Mouse (Mus musculus) midbrain, embryonic 16.5 days (tissue): Measurements from ENCODE around the gene Mrvi1. TPM values are rescaled to one million over a fixed set of nuclear protein-coding genes. Genes with fewer than 3 reads are reported as not detected.

Experiments
- ATAC-seq: fragments of 200-750 bp; cut with Nextera tagmentation; 2 replicates; pipeline ENCODE4 v1.8.0; 2017; ENCODE audit warnings: moderate TSS enrichment
- H3K27ac ChIP-seq: fragments of 300-500 bp; sonication (generic); 2 replicates; pipeline ENCODE4 v1.5.1; 2014; ENCODE audit warnings: mild to moderate bottlenecking, low read length, mixed read lengths
- H3K27me3 ChIP-seq: fragments of 300-500 bp; sonication (generic); 2 replicates; pipeline ENCODE4 v1.6.1; 2014; ENCODE audit warnings: low read depth, low read length, mixed read lengths; ENCODE audit not compliant: control insufficient read depth, insufficient read depth
- H3K36me3 ChIP-seq: fragments of 300-500 bp; sonication (generic); 2 replicates; pipeline ENCODE4 v1.6.1; 2014; ENCODE audit warnings: mild to moderate bottlenecking, low read length, moderate library complexity, mixed read lengths; ENCODE audit not compliant: control insufficient read depth, insufficient read depth
- H3K4me1 ChIP-seq: fragments of 300-500 bp; sonication (generic); 2 replicates; pipeline ENCODE4 v1.6.1; 2014; ENCODE audit warnings: mild to moderate bottlenecking, low read length, mixed read lengths; ENCODE audit not compliant: control insufficient read depth, insufficient read depth
- H3K4me2 ChIP-seq: fragments of 300-500 bp; sonication (generic); 2 replicates; pipeline ENCODE4 v1.6.1; 2014; ENCODE audit warnings: mild to moderate bottlenecking, low read length, mixed read lengths
- H3K4me3 ChIP-seq: fragments of 300-500 bp; sonication (generic); 2 replicates; pipeline ENCODE4 v1.5.1; 2014; ENCODE audit warnings: low read depth, mild to moderate bottlenecking, low read length, moderate library complexity, mixed read lengths
- H3K9ac ChIP-seq: fragments of 300-500 bp; sonication (generic); 2 replicates; pipeline ENCODE4 v1.6.1; 2014; ENCODE audit warnings: low read depth, low read length, mixed read lengths
- H3K9me3 ChIP-seq: fragments of 300-500 bp; sonication (generic); replicated peaks from 2 replicates; pipeline ENCODE4 v1.6.1; 2014; ENCODE audit warnings: mild to moderate bottlenecking, low read length, mixed read lengths; ENCODE audit not compliant: control insufficient read depth, poor library complexity, severe bottlenecking
- WGBS: fragments of 180-500 bp; shearing (Covaris S2); extraction: QIAGEN DNeasy Blood & Tissue Kit; methylation state at CpG from one replicate; pipeline ENCODE4 v1.1.7; 2014; 5-methylcytosine and 5-hydroxymethylcytosine counted together
- polyA plus RNA-seq: library from polyadenylated mRNA; unstranded; fragments of >200 nt; fragmentation: Nextera tagmentation; extraction: Ambion mirVana; gene quantifications from 2 replicates; pipeline ENCODE4 v1.2.1, GENCODE M21; 2015

Mrvi1 gene
- polyA plus RNA-seq, 1 experiment from 2014 or later, result 0.77 TPM

GRCm38 (mm10) chr7:110985581-110986265 is 3.5 kb upstream of the Mrvi1 start:
- Histone ChIP-seq H3K4me3 (no peak overlapping the region), H3K9ac (no peak overlapping the region), H3K4me1 (no peaks in the 10 kb centered on the region), H3K27me3 (no peaks in the 10 kb centered on the region), H3K9me3 (no peaks in the 10 kb centered on the region), H3K36me3 (no peaks in the 10 kb centered on the region), H3K27ac (no peak overlapping the region), H3K4me2 (no peak overlapping the region)
- ATAC-seq, result no peak
- WGBS, result 54% methylated on average over 7 of the region's 7 CpGs

DNA sequence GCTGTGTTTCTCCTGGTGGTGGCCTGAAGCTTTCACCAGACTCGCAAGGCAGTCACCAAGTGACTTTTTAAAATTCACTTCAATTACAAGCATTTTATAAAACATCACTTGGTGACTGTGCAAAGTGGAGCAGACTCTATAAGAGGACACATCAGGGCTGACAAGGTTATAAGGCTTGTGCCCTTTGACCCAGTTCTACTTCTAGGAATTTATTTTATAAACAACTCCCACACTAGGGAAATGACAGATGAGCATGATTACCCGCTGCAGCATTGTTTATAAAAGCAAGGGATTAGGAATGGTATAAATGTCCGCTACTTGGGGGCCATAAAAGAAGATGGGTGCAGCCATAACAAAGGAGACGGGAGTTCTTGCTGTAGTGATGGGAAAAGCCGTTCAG is 1.4 kb upstream of the Mrvi1 start:
- H3K4me2 ChIP-seq, result no peak overlapping the region
- WGBS, result 72% methylated on average over 5 of the region's 5 CpGs
- no peaks in the 10 kb centered on the region for H3K36me3 ChIP-seq
- H3K27me3 ChIP-seq, result no peaks in the 10 kb centered on the region
- no peaks in the 10 kb centered on the region for H3K4me1 ChIP-seq
- no peak overlapping the region for H3K4me3 ChIP-seq
- no peak overlapping the region for H3K27ac ChIP-seq
- H3K9ac ChIP-seq, result no peak overlapping the region
- H3K9me3 ChIP-seq, result no peaks in the 10 kb centered on the region
- ATAC-seq, result no peak

DNA sequence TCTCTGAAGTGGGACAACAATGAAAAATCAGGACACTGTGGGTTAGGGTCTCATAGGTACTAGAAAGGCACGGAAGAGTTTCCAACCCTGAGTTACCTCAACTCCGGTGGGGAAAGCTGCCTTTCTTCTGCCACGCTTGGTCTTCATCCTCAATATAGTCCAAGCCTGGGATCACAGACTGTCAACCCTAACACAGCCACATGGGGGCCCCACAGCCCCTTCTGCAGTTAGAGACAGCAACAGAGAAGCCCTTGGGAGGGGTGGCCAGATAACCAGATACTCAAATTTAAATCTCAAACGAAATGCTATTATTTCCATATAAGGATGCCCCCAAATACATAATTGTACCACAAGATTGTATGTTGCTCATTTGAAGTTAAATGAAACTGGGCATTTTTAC is 503 bp upstream of the Mrvi1 start:
- Histone ChIP-seq H3K4me2 (no peak overlapping the region), H3K4me1 (no peaks in the 10 kb centered on the region), H3K4me3 (no peak overlapping the region), H3K36me3 (no peaks in the 10 kb centered on the region), H3K9me3 (no peaks in the 10 kb centered on the region), H3K9ac (no peak overlapping the region), H3K27ac (no peak overlapping the region), H3K27me3 (no peaks in the 10 kb centered on the region)
- ATAC-seq, result no peak
- WGBS, result 62% methylated on average over 4 of the region's 4 CpGs

GRCm38 (mm10) chr7:110981036-110981435 is 1.2 kb downstream of the Mrvi1 start:
- 68% methylated on average over 8 of the region's 8 CpGs for WGBS
- Histone ChIP-seq H3K9me3 (no peaks in the 10 kb centered on the region), H3K27me3 (no peaks in the 10 kb centered on the region), H3K4me3 (no peak overlapping the region), H3K27ac (no peak overlapping the region), H3K9ac (no peak overlapping the region), H3K4me1 (no peaks in the 10 kb centered on the region), H3K4me2 (no peak overlapping the region), H3K36me3 (no peaks in the 10 kb centered on the region)
- no peak for ATAC-seq

DNA sequence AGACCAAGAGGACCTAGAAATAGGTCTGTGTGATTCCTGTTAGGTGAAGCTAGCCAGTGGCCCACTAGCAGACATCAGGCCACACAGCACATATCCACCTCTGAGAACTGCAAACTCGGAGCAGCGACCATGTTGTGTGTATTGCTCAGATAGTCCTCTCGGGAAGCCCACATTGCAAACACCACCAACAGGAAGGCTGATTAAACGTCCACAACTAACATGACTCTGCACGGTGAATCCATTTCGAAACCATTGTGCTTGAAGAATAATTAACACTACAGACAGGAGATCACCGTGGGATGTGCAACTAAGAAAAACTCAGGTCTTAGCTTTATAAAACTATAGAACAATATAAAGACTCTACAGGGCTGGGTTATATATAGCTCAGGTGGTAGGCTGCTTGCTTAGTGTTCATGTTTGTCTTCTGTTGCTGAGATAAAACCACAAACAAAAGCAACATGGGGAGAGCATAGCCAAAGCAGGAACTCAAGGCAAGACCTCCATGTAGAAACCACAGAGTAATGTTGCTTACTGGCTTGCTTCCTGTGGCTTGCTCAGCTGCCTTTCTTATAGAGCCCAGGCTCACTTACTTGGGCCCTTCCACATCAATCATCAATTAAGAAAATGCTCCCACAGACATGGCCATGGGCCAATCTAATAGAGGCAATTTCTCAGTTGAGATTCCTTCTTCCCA is 4.4 kb downstream of the Mrvi1 start:
- Histone ChIP-seq H3K4me3 (no peak overlapping the region), H3K36me3 (no peaks in the 10 kb centered on the region), H3K27me3 (no peaks in the 10 kb centered on the region), H3K4me2 (no peak overlapping the region), H3K4me1 (no peaks in the 10 kb centered on the region), H3K9ac (no peak overlapping the region), H3K27ac (no peak overlapping the region), H3K9me3 (no peaks in the 10 kb centered on the region)
- ATAC-seq, result no peak
- WGBS, result 87% methylated on average over 7 of the region's 7 CpGs

- 81% methylated on average over 4 of the region's 4 CpGs for WGBS
- H3K36me3 ChIP-seq, result no peaks in the 10 kb centered on the region
- H3K4me3 ChIP-seq, result no peak overlapping the region
- no peaks in the 10 kb centered on the region for H3K4me1 ChIP-seq
- ATAC-seq, result no peak
- no peak overlapping the region for H3K9ac ChIP-seq
- no peak overlapping the region for H3K27ac ChIP-seq
- no peaks in the 10 kb centered on the region for H3K9me3 ChIP-seq
- H3K4me2 ChIP-seq, result no peak overlapping the region
- no peaks in the 10 kb centered on the region for H3K27me3 ChIP-seq
Measured at GRCm38 (mm10) chr7:110973450-110973849, 8.8 kb downstream of the Mrvi1 start.

DNA sequence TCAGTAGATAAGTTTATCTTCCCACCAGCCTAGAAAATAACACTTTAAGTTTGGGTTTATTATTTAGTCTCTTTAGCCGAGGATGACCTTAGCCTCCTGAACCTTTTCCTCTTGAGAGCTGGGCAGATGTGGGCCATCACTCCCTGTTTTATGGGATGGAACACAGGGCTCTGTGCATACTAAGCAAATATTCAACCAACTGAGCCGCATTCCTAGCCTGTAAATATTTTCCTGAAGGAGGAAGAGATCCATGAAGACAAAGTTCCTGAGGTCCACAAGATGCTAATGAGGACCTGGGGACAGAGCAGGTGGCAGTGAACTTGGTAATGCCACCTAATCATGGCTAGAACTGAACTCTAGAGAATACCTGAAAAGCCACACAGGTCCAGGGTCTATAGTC is 9.5 kb downstream of the Mrvi1 start:
- 84% methylated on average over 2 of the region's 2 CpGs for WGBS
- no peak overlapping the region for H3K27ac ChIP-seq
- H3K36me3 ChIP-seq, result no peaks in the 10 kb centered on the region
- no peaks in the 10 kb centered on the region for H3K9me3 ChIP-seq
- H3K4me1 ChIP-seq, result no peaks in the 10 kb centered on the region
- no peak overlapping the region for H3K4me2 ChIP-seq
- H3K27me3 ChIP-seq, result no peaks in the 10 kb centered on the region
- no peak overlapping the region for H3K9ac ChIP-seq
- ATAC-seq, result no peak
- no peak overlapping the region for H3K4me3 ChIP-seq

GRCm38 (mm10) chr7:110967373-110967772 is 14.9 kb downstream of the Mrvi1 start:
- no peak overlapping the region for H3K9ac ChIP-seq
- no peaks in the 10 kb centered on the region for H3K36me3 ChIP-seq
- no peak overlapping the region for H3K4me2 ChIP-seq
- no peak overlapping the region for H3K27ac ChIP-seq
- no peak for ATAC-seq
- H3K9me3 ChIP-seq, result no peaks in the 10 kb centered on the region
- WGBS, result 83% methylated on average over 4 of the region's 4 CpGs
- no peak overlapping the region for H3K4me3 ChIP-seq
- no peaks in the 10 kb centered on the region for H3K27me3 ChIP-seq
- no peaks in the 10 kb centered on the region for H3K4me1 ChIP-seq

GRCm38 (mm10) chr7:110966853-110967252 is 15.4 kb downstream of the Mrvi1 start:
- Histone ChIP-seq H3K4me2 (no peak overlapping the region), H3K27me3 (no peaks in the 10 kb centered on the region), H3K4me3 (no peak overlapping the region), H3K36me3 (no peaks in the 10 kb centered on the region), H3K9ac (no peak overlapping the region), H3K27ac (no peak overlapping the region), H3K9me3 (no peaks in the 10 kb centered on the region), H3K4me1 (no peaks in the 10 kb centered on the region)
- no peak for ATAC-seq
- 92% methylated on average over 5 of the region's 5 CpGs for WGBS
